Mouse (Mus musculus): Measurements from ENCODE around the gene Tmem246. TPM values are rescaled to one million over a fixed set of nuclear protein-coding genes. Genes with fewer than 3 reads are reported as not detected.

Gene Tmem246
- total RNA-seq, 4 experiments from 2014 or later = 70.3 to 77.8 (median 74.8) TPM

GRCm38 (mm10) chr4:49581256-49581655 is 16.4 kb downstream of the Tmem246 start:
- DNase-seq (ENCODE audit: low spot score in 2 of 2) = no peak

GRCm38 (mm10) chr4:49572194-49572593 is 25.5 kb downstream of the Tmem246 start:
- no peak for DNase-seq (ENCODE audit: low spot score in 2 of 2)

GRCm38 (mm10) chr4:49567613-49568012 is 30.1 kb downstream of the Tmem246 start:
- peak in 1 of 2 experiments; percentile 59 for DNase-seq (ENCODE audit: low spot score in 2 of 2)

- DNase-seq (ENCODE audit: low spot score in 2 of 2) = peak; percentile 15 to 33
Measured at GRCm38 (mm10) chr4:49559915-49560772, 37.5 kb downstream of the Tmem246 start.

GRCm38 (mm10) chr4:49558181-49558580 is 39.5 kb downstream of the Tmem246 start:
- DNase-seq (ENCODE audit: low spot score in 2 of 2) = no peak

GRCm38 (mm10) chr4:49557375-49557774 is 40.3 kb downstream of the Tmem246 start:
- DNase-seq (ENCODE audit: low spot score in 2 of 2) = no peak

DNA sequence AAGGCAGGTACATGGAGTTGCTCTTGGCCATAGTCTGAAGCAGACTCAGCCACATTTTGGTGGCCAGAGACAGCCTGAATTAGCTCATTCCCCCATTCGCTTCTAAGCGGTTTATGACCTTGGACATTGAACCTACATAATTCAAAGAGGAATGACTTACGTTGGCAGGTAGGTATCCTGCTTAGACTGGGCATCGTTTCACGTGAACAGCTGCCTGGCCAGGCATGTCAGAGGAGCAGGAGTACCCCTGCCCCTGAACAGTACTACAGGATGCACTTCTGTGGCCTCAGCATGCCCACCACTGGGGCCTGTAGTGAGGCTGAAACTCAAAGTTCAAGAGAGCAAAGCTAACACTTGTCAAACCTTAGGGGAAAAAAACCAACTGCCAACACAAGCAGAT is 44.3 kb downstream of the Tmem246 start:
- DNase-seq (ENCODE audit: low spot score in 2 of 2) = no peak

DNA sequence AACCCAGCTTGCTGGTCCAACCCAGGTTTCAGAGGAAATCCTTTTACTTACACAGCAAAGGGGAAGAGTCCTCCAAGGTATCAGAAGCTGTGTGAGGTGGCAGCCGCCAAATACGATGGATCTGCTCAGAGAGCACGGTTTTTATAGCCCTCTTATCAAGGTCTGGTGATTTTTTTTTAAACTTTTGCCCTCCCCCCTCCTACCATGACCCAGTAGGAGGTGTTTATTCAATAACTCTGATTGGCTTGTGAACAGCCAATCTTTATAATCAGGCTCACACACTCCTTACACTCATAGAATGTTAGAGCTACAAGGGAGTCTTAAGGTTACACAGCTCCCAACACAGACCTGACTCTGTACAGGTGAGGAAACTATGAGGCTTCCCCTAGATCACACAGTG is 48.3 kb downstream of the Tmem246 start, which contains the start of gene Aldob:
Gene Aldob, minus strand, starts transcription at position 164 of the 400 bp plus-strand sequence.
- no peak for DNase-seq (ENCODE audit: low spot score in 2 of 2)

GRCm38 (mm10) chr4:49547544-49548219 is 50.0 kb downstream of the Tmem246 start:
- DNase-seq (ENCODE audit: low spot score in 2 of 2) = no peak

DNA sequence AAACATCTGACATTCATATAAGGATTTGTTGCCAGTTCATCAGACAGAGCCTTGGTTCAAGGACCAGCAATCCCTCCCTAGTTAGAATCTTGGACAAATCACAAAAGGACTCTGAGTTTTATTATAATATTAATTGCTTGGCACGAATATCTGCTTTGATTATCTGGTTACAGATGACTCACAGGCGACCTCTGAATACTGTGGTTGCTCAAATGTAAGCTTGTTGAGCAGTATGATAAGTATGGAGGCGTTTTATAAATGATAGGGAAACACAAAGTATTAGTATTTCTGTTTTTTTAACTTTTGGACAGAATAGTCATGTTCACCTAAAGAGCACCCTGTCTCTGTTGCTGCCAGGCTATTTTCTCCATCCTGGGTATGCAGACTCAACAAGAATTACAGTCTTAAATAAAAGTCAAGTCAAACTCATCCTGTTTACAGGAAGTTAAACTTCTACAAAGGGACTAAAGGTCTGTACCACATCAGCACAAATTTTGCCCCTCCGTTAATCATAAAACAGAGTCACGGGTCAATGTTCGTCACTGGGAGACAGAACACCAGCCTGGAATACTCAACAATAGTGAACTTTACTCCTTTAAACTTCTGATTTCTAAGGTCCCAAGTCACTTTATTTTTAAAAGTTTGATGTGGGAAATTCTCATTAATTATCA is 50.7 kb downstream of the Tmem246 start:
- DNase-seq (ENCODE audit: low spot score in 2 of 2) = no peak

GRCm38 (mm10) chr4:49546026-49546425 is 51.6 kb downstream of the Tmem246 start:
- DNase-seq (ENCODE audit: low spot score in 2 of 2) = no peak

GRCm38 (mm10) chr4:49540966-49541365 is 56.7 kb downstream of the Tmem246 start:
- no peak for DNase-seq (ENCODE audit: low spot score in 2 of 2)

GRCm38 (mm10) chr4:49539665-49540064 is 58.0 kb downstream of the Tmem246 start:
- DNase-seq (ENCODE audit: low spot score in 2 of 2) = no peak

DNA sequence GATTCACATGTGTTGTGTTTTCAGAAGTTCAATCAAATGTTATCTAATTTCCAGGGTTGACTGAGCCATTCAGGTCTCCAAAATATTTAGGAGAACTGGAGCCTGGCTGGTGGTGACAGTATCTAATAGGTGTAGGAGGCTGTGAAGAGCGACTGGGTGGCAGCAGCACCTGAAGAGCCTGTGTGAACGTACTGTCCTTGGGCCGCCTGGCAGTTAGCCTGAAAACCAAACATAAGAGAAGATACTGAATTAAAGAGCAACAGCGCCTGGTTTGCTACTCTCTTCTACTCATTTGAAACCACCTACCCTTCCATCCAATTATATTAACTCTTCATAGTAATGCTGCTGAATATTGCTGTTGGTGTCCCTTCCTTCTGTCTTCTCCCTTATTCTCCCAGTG is 61.0 kb downstream of the Tmem246 start:
- DNase-seq (ENCODE audit: low spot score in 2 of 2) = no peak

GRCm38 (mm10) chr4:49535675-49536294 is 61.9 kb downstream of the Tmem246 start:
- no peak for DNase-seq (ENCODE audit: low spot score in 2 of 2)

GRCm38 (mm10) chr4:49535036-49535435 is 62.6 kb downstream of the Tmem246 start:
- DNase-seq (ENCODE audit: low spot score in 2 of 2) = no peak

Other genes starting within 250 kb of the Tmem246 start
- not detected for gene Acnat2, start 189.7 kb downstream of the Tmem246 start, total RNA-seq (2022)
- not detected for gene Acnat1, start 124.0 kb downstream of the Tmem246 start, total RNA-seq (2022)
- gene Baat, start 91.3 kb downstream of the Tmem246 start, total RNA-seq (2022) = under 1 TPM in 3 of 4 experiments, not detected in 1; 0.19 to 0.27 (median 0.24) TPM
- 10 to 100 TPM; 27.8 to 33.3 (median 29.2) TPM for gene Mrpl50, start 76.8 kb downstream of the Tmem246 start, total RNA-seq (2022)
- gene Zfp189, start 76.7 kb downstream of the Tmem246 start, total RNA-seq (2022) = 10 to 100 TPM; 11.0 to 13.2 (median 11.6) TPM
- gene Aldob, start 48.3 kb downstream of the Tmem246 start, total RNA-seq (2022) = 1 to 10 TPM; 1.9 to 3.6 (median 2.5) TPM
- 10 to 100 TPM; 63.9 to 70.8 (median 66.1) TPM for gene Rnf20, start 34.1 kb upstream of the Tmem246 start, total RNA-seq (2022)
- under 1 TPM; 0.34 to 0.94 (median 0.59) TPM for gene Ppp3r2, start 84.1 kb upstream of the Tmem246 start, total RNA-seq (2022)
- 10 to 100 TPM; 28.9 to 32.4 (median 29.5) TPM for gene Grin3a, start 247.9 kb upstream of the Tmem246 start, total RNA-seq (2022)